Mouse (Mus musculus): Measurements from ENCODE around the gene Rad1. TPM values are rescaled to one million over a fixed set of nuclear protein-coding genes. Genes with fewer than 3 reads are reported as not detected.
"Not testable (repeated sequence)": the region's sequence is repeated elsewhere in the genome, so short reads cannot be mapped to it uniquely, and the experiment has no call there.

The Rad1 gene
- total and polyA plus RNA-seq, 3 experiments = 13.8 to 40.1 (median 39.4) TPM

DNA sequence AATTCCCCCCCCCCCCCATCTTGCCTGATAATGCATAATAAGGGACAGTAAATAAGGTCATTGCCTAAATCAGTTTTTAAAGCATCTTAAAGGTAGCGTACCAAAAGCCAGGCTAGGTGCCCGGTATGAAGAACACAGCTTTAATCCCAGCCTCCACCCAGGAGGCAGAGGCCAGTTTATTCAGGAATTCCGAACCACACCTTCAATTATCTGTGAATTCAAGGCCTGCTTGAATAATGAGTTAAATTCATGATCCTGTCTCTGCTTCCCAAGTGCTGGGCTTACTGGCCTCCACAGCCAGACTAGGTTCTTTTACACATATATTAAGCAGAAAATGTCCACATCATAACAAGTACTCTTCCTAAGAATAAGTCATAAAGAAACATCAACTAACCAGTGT, 14.9 kb upstream of the Rad1 start:
- Histone ChIP-seq H3K4me3 (ENCODE audit: low read depth, low read length) (peak overlapping the region; percentile 80; the same call in 1 of the 2 replicates), H3K9me3 (replicated peaks) (no peaks in the 10 kb centered on the region), H3K36me3 (replicated peaks) (peaks cover 29% of the 10 kb centered on the region), H3K4me1 (ENCODE audit: insufficient read depth, low read depth, low read length) (peaks cover 32% of the 10 kb centered on the region), H3K27me3 (ENCODE audit: insufficient read depth, low read length) (no peaks in the 10 kb centered on the region)
- DNase-seq (ENCODE audit: low spot score) (no peak), ATAC-seq (ENCODE audit: extremely low read depth, insufficient number of reproducible peaks, low FRiP score, poor library complexity, severe bottlenecking) (no peak)
- no peak for TF ChIP-seq CTCF (IDR thresholded peaks at IDR 0.05; ENCODE audit: low read depth, low read length)
- no peak for TF ChIP-seq GATA2 (IDR thresholded peaks at IDR 0.05; ENCODE audit: borderline replicate concordance, low read depth, low read length)
- TF ChIP-seq GATA1 (IDR thresholded peaks at IDR 0.05; ENCODE audit: borderline replicate concordance, low read length) = no peak
- no peak for TF ChIP-seq TAL1 (conservative IDR thresholded peaks at IDR 0.05; ENCODE audit: low read depth, low read length)
- TF ChIP-seq POLR2AphosphoS5 (IDR thresholded peaks at IDR 0.05; ENCODE audit: insufficient replicate concordance, low read depth, low read length) = no peak

DNA sequence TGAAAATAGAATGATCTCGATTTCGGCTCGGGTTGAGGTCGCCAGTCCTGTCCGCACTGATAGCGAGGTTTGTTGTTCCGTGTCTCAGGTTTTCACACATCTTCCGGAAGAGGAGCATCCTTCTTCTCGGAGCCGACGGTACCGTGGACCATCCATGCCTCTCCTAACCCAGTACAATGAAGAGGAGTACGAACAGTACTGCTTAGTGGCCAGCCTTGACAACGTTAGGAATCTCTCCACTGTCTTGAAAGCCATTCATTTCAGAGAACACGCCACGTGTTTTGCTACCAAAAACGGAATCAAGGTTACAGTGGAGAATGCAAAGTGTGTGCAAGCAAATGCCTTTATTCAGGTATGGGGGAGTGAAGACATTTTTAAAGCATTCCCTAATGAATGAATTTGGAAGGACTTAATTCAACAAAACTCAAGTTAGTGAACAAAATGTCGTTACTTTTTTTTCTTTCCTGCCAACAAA, 584 bp downstream of the Rad1 start:
- Histone ChIP-seq H3K27me3 (ENCODE audit: insufficient read depth, low read length) (no peaks in the 10 kb centered on the region), H3K4me3 (ENCODE audit: low read depth, low read length) (peak overlapping the region; percentile 86), H3K36me3 (replicated peaks) (peaks cover 60% of the 10 kb centered on the region), H3K4me1 (ENCODE audit: insufficient read depth, low read depth, low read length) (peaks cover 44% of the 10 kb centered on the region), H3K9me3 (replicated peaks) (no peaks in the 10 kb centered on the region)
- TF ChIP-seq GATA1 (IDR thresholded peaks at IDR 0.05; ENCODE audit: borderline replicate concordance, low read length) (no peak), POLR2AphosphoS5 (IDR thresholded peaks at IDR 0.05; ENCODE audit: insufficient replicate concordance, low read depth, low read length) (no peak), GATA2 (IDR thresholded peaks at IDR 0.05; ENCODE audit: borderline replicate concordance, low read depth, low read length) (no peak), TAL1 (conservative IDR thresholded peaks at IDR 0.05; ENCODE audit: low read depth, low read length) (no peak)
- DNase-seq (ENCODE audit: low spot score) (no peak), ATAC-seq (ENCODE audit: extremely low read depth, insufficient number of reproducible peaks, low FRiP score, poor library complexity, severe bottlenecking) (no peak)

DNA sequence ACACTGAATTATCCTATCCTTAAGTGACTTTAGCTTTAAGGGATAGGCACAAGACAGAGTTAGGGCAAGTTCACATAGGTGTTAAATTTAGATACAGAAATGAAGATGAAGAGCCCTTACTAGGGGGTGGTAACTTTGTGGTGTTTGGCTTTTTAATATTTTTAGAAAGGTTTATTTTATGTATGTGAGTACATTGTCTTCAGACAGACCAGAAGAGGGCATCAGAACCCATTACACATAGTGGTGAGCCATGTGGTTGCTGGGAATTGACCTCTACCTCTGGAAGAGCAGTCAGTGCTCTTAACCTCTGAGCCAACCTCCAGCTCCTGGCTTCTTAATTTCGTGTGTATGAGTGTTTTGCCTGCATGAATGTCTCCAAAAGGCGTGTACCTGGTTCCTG, 1.4 kb downstream of the Rad1 start:
- Histone ChIP-seq H3K4me1 (ENCODE audit: insufficient read depth, low read depth, low read length) (peaks cover 39% of the 10 kb centered on the region), H3K27me3 (ENCODE audit: insufficient read depth, low read length) (no peaks in the 10 kb centered on the region), H3K36me3 (replicated peaks) (peaks cover 61% of the 10 kb centered on the region), H3K9me3 (replicated peaks) (no peaks in the 10 kb centered on the region), H3K4me3 (ENCODE audit: low read depth, low read length) (peak overlapping the region; percentile 86)
- no peak for ATAC-seq (ENCODE audit: extremely low read depth, insufficient number of reproducible peaks, low FRiP score, poor library complexity, severe bottlenecking)
- DNase-seq (ENCODE audit: low spot score) = no peak
- TF ChIP-seq GATA2 (IDR thresholded peaks at IDR 0.05; ENCODE audit: borderline replicate concordance, low read depth, low read length) = no peak
- TF ChIP-seq TAL1 (conservative IDR thresholded peaks at IDR 0.05; ENCODE audit: low read depth, low read length) = no peak
- no peak for TF ChIP-seq POLR2AphosphoS5 (IDR thresholded peaks at IDR 0.05; ENCODE audit: insufficient replicate concordance, low read depth, low read length)
- no peak for TF ChIP-seq GATA1 (IDR thresholded peaks at IDR 0.05; ENCODE audit: borderline replicate concordance, low read length)
- no peak for TF ChIP-seq CTCF (IDR thresholded peaks at IDR 0.05; ENCODE audit: low read depth, low read length)

DNA sequence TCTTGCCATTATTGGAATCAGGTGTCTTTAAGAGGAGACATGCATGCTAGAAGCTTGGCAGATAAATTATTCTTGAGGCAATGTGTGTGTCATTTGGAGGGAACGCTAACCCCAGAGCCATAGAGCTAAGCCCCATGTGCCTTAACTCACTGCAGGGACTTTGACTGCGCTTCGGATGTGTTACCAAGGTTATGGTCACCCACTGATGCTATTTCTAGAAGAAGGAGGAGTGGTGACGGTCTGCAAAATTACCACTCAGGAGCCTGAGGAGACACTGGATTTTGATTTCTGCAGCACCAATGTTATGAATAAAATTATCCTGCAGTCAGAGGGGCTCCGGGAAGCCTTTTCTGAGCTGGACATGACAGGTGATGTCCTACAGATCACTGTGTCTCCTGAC, 4.3 kb downstream of the Rad1 start:
- TF ChIP-seq GATA2 (IDR thresholded peaks at IDR 0.05; ENCODE audit: borderline replicate concordance, low read depth, low read length) (no peak), POLR2AphosphoS5 (IDR thresholded peaks at IDR 0.05; ENCODE audit: insufficient replicate concordance, low read depth, low read length) (no peak), GATA1 (IDR thresholded peaks at IDR 0.05; ENCODE audit: borderline replicate concordance, low read length) (no peak), CTCF (IDR thresholded peaks at IDR 0.05; ENCODE audit: low read depth, low read length) (no peak), TAL1 (conservative IDR thresholded peaks at IDR 0.05; ENCODE audit: low read depth, low read length) (no peak)

DNA sequence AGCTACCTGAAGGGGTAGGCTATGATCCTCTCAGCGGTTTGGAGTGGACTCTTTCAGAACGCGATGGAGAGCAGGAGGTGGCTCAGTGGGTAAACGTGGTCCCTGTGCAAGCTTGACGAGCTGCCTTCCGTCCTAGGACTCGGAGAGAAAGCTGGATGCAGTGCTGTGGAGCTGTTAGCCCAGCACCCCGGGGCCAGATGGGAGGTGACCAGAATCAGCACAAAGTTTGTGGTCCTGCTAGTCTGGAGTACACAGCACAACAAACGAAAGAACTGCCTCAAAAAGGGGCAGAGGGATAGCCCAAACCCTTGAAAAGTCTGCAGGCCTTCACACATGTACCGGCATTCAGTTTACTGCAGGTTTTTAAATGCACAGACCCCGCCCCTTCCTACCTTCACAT, 10.1 kb downstream of the Rad1 start:
- peaks cover 8% of the 10 kb centered on the region for H3K4me1 ChIP-seq (ENCODE audit: insufficient read depth, low read depth, low read length)
- H3K4me3 ChIP-seq (ENCODE audit: low read depth, low read length) = no peak overlapping the region
- no peaks in the 10 kb centered on the region for H3K9me3 ChIP-seq (replicated peaks)
- no peak for DNase-seq (ENCODE audit: low spot score)
- TF ChIP-seq CTCF (IDR thresholded peaks at IDR 0.05; ENCODE audit: low read depth, low read length) (no peak), GATA2 (IDR thresholded peaks at IDR 0.05; ENCODE audit: borderline replicate concordance, low read depth, low read length) (no peak), POLR2AphosphoS5 (IDR thresholded peaks at IDR 0.05; ENCODE audit: insufficient replicate concordance, low read depth, low read length) (no peak), TAL1 (conservative IDR thresholded peaks at IDR 0.05; ENCODE audit: low read depth, low read length) (no peak), GATA1 (IDR thresholded peaks at IDR 0.05; ENCODE audit: borderline replicate concordance, low read length) (no peak)
- peaks cover 47% of the 10 kb centered on the region for H3K36me3 ChIP-seq (replicated peaks)
- no peaks in the 10 kb centered on the region for H3K27me3 ChIP-seq (ENCODE audit: insufficient read depth, low read length)
- ATAC-seq (ENCODE audit: extremely low read depth, insufficient number of reproducible peaks, low FRiP score, poor library complexity, severe bottlenecking) = no peak

More for the DNA sequence above, 4.3 kb downstream of the Rad1 start:
- Histone ChIP-seq H3K9me3 (replicated peaks) (no peaks in the 10 kb centered on the region), H3K4me3 (ENCODE audit: low read depth, low read length) (no peak overlapping the region), H3K27me3 (ENCODE audit: insufficient read depth, low read length) (no peaks in the 10 kb centered on the region), H3K36me3 (replicated peaks) (peaks cover 65% of the 10 kb centered on the region), H3K4me1 (ENCODE audit: insufficient read depth, low read depth, low read length) (peaks cover 22% of the 10 kb centered on the region)
- DNase-seq (ENCODE audit: low spot score) = no peak
- ATAC-seq (ENCODE audit: extremely low read depth, insufficient number of reproducible peaks, low FRiP score, poor library complexity, severe bottlenecking) = no peak

DNA sequence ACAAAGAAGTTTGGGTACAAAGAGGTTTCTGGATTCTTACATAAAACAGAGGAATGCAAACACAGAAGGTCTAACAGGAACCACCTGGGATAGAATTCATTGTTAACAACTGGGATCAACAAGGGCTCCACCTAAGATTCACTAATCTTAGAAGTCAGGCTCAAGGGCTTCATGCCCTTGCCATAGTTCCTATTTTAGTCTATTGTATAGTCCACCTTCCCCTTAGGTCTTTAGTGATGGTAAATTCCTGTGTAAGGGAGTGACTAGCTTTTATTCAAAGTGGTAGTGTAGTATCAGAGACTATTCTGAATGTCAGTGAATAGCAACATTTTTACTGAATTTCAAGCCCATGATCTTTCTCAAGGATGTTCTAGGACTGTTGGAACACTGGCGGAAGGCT, 10.9 kb downstream of the Rad1 start:
- ATAC-seq (ENCODE audit: extremely low read depth, insufficient number of reproducible peaks, low FRiP score, poor library complexity, severe bottlenecking); H3K9me3 ChIP-seq (replicated peaks); DNase-seq (ENCODE audit: low spot score); H3K4me3 ChIP-seq (ENCODE audit: low read depth, low read length); H3K4me1 ChIP-seq (ENCODE audit: insufficient read depth, low read depth, low read length); H3K27me3 ChIP-seq (ENCODE audit: insufficient read depth, low read length): not testable (repeated sequence)
- H3K36me3 ChIP-seq (replicated peaks) = peaks cover 42% of the 10 kb centered on the region

DNA sequence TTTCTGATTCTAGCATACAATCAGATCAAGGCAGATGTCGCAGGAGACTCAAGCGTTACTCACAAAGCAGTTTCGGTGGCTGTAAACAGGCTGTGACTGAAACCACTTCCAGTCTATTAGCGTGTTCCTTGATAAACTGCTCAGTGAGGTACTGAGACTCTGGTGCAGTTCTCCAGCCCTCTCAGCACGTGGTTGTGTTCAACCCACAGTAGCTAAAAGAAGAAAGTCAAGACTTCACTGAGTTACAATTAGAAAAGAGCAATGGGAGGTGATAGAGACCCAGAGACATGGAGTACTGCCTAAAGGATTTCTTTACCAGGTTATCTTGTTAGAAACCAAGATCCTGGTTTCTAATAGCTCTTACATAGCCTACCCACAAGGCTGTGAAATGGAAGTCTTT, 13.8 kb downstream of the Rad1 start:
- DNase-seq (ENCODE audit: low spot score) (no peak), ATAC-seq (ENCODE audit: extremely low read depth, insufficient number of reproducible peaks, low FRiP score, poor library complexity, severe bottlenecking) (no peak)
- TF ChIP-seq GATA1 (IDR thresholded peaks at IDR 0.05; ENCODE audit: borderline replicate concordance, low read length) (no peak), TAL1 (conservative IDR thresholded peaks at IDR 0.05; ENCODE audit: low read depth, low read length) (no peak), POLR2AphosphoS5 (IDR thresholded peaks at IDR 0.05; ENCODE audit: insufficient replicate concordance, low read depth, low read length) (no peak), GATA2 (IDR thresholded peaks at IDR 0.05; ENCODE audit: borderline replicate concordance, low read depth, low read length) (no peak), CTCF (IDR thresholded peaks at IDR 0.05; ENCODE audit: low read depth, low read length) (no peak)
- H3K4me1 ChIP-seq (ENCODE audit: insufficient read depth, low read depth, low read length) = peaks cover 8% of the 10 kb centered on the region
- no peak overlapping the region for H3K4me3 ChIP-seq (ENCODE audit: low read depth, low read length)
- no peaks in the 10 kb centered on the region for H3K27me3 ChIP-seq (ENCODE audit: insufficient read depth, low read length)
- H3K36me3 ChIP-seq (replicated peaks) = peaks cover 16% of the 10 kb centered on the region
- no peaks in the 10 kb centered on the region for H3K9me3 ChIP-seq (replicated peaks)

Measured in G1E (cell line).